Mouse (Mus musculus): ENCODE results near the gene Tmem59l.

Gene Tmem59l

DNA sequence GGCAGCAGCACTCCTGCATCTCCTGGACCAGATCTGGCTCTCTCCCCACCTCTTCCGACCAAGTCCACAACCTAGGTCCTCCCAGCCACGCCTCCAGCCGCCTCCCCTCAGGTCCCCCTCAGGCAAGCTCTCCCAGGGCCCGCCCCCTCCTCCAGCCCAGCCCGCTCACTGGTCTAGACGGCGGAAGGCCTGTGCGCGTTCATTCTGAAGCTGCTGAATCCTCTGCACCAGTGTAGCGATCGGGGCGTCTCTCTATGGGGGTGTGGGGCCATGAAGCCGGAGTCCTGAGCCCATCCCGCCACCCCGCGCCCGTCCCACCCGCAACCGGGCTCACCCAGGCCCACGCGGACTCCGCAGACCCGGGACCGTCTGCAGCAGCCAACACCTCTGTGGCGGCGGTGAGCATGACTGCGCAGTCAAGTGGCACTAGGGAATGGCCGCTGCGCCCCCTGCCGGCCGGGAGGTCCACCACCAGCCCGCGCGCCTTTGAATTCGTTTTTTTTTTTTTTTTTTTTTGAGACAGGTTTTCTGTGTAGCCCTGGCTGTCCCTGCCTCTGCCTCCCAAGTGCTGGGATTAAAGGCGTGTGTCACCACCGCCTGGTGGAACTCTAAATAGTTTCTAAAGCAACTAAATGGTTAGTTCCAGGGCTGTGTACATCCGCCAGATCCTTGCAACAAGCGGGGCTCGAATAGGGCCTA, 19.3 kb upstream of the Tmem59l start, which contains the start of gene Rex1bd:
Rex1bd (minus strand) TSS at position 425 of the 699 bp plus-strand sequence.
- peak; percentile 96 for DNase-seq

DNA sequence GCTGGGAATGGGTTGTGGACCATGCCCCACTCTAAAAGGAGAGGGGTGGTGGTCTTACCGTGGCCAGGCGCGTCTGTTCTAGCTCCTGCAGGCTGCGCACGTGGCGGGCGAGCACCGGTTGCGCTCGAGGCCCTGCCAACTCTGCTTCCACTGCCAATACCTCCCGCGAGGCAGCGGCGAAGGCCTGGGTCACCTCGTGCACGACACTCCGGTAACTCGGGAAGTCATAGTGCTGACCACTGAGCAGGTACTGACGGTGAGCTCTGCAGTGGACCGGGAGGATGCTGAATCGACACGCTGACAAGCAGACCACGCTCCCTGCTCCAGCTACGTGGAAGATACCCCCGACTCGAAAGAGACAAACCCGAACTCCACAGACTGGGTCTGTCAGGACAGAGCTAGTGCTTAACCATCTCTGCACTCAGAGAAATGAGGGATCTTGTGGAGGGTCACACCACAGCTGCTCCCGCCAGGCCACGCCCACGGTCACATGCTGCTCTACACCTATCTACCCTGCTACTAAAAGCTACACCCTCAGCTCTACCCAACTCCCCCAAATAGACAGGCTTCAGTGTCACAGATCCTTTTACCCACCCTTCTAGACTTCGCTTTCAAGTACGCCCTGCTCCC, 18.7 kb upstream of the Tmem59l start:
- DNase-seq = no peak

DNA sequence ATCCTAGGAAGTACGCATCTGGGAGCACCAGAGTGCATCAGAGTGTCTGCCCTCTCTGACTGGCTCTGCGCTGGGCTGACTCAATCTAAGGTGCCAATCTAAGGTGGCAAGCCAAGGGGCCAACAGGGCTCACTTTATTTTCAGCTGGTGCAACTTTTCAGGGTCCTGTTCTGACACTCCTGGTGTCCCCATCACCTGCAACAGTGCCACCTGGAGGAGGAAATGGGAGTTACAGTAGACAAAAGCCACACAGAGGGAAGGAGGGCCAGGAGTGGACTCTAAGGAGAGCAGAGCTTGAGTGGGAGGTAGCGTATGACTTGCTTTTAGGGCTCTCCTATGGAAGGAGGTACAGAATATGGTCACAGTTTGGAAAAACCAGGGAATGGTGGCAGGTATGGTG, 17.7 kb upstream of the Tmem59l start:
- DNase-seq = peak; percentile 90

DNA sequence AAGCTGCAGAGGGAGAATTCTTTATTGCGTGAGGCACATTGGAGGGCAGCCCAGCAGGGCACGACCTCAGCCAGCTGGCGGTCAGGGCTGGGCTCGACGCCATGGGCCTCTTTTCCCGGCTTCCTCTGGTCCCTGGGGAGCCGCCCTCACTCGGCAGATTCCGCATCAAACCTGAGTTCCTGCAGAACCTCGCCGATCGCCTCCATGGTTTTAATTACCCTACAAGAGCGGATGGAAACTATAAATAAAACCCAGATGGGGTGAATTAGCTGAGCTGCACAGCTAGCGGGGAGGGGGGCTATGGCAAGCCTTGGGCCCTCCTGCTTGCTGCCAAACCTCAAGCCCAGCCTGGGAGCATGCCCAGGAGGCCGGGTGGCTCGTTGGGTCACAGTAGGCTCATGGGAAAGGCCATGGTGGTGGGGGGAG, 17.1 kb upstream of the Tmem59l start:
- peak; percentile 71 for DNase-seq

DNA sequence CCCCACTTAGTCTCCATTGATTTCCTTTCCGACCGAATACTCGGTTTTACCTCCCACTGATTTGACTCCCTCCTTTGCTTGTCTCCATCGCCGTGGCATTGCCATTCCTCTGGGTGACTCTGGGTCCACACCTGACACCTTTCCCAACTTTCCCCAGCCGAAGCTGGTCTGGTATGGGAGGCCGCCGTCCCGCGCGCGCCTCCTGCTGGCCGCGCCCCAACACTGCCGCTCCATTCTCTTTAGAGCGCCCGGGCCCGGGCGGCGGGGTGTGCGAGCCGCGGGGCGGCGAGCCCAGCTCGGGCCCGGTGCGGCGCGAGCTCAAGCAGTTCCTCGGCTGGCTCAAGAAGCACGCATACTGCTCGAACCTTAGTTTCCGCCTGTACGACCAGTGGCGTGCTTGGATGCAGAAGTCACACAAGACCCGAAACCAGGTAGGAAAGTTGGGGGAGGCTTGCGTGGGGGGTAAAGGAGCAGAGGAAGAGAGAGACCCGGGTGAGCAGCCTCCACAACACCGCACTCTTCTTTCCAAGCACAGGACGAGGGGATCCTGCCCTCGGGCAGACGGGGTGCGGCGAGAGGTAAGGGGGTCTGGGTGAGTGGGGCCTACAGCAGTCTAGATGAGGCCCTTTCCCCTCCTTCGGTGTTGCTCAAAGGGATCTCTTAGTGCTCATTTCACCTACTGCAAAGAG, 16.0 kb upstream of the Tmem59l start:
- peak; percentile 75 for DNase-seq

DNA sequence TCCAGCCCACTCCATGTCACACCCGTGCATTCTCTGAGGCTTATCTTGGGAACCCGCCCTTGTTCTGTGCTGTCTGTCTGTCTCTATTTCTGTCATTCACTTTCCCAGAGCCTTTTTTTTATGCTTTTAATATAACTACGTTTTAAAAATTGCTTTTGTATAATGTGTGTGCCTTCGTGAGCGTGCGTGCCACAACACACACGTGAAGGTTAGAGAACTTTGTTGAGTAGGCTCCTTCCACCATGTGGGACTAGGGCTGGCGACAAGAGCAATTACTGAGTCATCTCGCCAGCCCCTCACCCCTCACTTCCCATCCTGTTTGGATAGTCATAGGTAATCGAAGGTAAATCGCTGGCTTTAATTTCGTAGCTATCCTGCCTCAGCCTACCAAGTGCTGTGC, 15.4 kb upstream of the Tmem59l start:
- no peak for DNase-seq

DNA sequence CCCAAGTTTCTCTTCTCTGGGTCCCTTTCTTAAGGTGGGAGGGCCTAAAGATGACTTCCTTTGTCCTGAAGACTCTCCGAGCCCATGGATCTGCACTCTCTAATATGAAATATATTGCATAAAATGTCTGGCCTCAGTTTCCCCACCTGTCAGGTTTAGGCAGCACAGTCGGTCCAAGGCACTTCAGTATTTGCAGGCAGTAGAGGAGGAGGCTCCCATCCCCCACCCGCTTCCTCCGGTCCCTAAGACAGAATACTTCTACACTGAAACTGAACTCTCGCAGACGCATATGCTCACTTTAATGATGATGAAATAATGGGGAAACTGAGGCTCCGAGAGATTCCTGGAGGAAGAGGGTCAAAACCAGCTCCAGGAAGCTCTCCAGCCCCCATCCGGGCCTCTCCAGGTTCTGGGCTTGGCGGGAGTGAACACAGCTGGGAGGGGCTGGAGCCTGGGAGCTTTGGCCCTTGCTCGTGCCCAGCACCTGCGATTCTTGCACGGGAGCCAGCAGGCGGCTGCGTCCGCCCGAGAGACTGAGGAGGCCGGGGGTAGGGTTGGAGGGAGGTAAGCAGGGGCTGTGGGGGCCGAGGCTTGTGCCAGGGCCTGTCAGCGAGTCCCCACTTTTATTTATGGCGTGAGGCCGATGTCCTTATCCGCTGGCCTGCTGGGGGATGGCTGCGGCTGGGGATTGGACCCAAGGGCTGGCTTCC, 14.8 kb upstream of the Tmem59l start:
- DNase-seq = no peak

DNA sequence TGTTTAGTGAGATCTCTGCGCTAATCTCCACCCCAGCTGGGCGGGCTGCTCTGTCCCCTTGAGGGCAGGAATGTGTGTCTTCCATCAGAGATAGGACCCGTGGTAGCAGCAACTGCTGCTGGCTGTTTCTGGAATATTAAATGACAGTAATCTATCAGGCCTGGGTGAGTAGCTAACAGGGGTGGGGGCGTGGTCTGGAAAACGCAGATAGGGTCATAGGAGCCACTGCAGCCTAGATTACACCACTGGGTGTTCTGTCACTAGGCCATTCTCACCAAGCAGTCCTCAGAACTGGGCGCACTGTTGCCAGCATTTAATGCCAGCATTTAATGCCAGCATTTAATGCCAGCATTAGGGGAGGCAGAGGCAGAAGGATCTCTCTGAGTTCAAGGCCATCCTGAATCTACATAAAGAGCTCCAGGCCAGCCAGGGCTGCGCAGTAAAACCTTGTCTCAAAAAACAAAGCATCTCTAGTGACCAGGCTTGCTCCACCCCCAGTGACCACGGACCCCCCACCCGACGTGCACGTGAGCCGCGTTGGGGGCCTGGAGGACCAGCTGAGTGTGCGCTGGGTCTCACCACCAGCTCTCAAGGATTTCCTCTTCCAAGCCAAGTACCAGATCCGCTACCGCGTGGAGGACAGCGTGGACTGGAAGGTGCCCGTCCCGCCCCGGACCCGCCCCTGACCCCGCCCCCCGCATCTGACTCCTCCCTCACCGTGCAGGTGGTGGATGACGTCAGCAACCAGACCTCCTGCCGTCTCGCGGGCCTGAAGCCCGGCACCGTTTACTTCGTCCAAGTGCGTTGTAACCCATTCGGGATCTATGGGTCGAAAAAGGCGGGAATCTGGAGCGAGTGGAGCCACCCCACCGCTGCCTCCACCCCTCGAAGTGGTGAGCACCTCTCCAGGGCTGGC, 13.5 kb upstream of the Tmem59l start:
- DNase-seq = no peak

DNA sequence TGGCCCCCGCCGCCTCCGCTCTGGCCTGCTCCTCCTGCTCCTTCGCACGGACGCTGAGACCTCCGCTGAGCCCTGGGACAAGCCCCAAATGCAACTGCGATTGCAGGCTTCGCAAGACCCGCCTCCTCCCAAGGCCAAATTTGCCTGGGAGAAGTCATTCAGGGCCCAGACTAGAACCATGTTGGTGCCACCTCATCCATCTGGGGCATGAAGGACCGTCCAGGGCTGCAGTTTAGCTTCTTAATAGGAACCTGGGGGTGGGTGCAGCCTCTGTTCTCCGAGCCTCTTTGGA, 8.6 kb upstream of the Tmem59l start:
- DNase-seq = no peak

DNA sequence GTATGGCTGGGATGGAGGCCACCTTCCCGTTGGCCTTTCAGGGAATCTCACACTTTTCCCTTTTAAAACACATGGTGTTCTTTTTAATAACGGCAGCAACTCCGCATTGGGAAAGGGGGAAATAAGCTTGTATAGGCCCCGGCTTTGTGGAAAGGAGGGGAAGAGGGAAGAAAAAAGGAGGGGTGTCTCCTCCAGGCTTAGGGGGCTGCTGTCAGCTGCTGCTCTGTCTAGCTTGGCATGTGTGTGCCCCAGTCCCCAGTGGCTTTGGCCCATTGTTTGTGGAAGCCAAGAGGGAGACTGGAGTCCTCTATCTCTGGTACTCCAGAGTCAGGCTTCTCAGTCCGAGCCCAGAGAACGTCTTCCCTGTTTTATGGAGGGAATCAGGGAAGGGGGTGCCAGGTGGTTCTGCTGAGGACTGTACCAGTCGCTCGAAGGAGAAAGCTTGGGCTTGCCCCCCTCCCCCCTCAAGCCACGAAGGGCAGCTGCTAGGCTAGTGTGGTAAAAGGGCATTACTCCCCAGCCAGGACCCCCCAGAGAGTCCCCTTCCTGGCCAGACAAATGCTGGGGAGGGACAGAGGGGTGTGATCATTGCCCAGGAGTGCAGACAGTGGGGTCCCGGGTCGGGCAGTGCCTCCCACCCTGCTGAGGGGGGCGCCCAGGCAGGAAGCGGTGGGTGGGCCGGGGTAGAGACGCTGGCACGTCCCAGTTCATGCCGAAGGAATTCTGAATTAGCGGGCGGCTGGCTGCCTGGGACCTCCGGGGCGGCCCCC, 8.0 kb upstream of the Tmem59l start:
- no peak for DNase-seq

DNA sequence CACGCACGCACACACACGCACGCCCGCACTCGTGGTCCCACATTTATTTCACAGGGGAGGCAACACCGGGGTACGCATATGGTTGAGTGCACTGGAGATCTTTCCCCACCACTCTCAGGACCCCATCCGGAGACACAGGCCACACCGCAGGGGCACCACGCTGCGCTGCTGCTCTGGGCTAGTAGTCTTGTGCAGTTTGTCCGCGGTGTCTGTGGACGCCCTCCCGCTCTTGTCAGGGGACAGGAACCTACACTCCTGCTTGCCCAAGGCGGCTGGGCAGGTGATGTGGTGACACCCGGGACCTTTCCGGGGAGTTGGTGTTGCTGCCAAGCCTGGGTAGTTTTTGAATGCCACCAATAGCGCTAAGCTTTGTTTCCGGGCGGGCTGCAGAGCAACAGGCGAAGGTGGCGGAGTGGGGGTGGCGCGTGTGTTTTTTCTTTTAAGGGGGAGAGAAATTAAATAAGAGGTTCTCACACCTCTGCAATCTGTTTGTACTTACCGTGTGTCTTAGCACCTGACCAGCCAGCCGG, 7.3 kb upstream of the Tmem59l start:
- no peak for DNase-seq

DNA sequence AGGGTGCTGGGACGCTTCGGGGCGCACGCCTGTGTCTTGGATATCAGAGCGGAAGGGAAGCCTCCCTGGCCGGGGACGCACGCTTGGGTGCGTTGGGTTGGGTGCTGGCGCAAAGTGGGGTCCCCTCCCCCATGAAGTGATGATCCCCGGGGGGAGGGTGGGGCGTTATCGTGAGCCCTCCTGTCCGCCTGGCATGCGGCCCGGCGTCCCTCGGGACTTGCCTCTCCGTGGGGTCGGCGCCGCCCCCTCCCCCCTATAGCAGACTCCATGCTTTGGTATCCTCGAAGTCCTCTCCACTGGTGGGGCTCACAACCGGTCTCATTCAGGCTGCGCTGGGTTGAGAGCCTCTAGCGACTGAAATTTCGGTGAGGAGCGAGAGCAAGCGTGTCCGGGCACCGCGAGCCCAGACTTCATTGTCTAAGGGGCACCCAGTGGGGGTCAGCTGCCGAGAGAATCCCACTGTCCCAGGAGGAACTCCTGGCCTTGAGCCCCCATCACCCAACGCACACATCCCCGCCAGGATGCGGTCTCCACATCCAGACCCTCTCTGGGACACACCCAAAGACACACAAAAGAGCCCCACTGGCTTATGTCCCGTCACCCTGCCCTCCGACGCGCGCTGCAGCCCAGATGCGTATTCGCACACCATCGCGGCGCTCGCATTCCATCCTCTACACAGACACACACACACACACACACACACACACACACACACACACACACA, 6.7 kb upstream of the Tmem59l start:
- no peak for DNase-seq

DNA sequence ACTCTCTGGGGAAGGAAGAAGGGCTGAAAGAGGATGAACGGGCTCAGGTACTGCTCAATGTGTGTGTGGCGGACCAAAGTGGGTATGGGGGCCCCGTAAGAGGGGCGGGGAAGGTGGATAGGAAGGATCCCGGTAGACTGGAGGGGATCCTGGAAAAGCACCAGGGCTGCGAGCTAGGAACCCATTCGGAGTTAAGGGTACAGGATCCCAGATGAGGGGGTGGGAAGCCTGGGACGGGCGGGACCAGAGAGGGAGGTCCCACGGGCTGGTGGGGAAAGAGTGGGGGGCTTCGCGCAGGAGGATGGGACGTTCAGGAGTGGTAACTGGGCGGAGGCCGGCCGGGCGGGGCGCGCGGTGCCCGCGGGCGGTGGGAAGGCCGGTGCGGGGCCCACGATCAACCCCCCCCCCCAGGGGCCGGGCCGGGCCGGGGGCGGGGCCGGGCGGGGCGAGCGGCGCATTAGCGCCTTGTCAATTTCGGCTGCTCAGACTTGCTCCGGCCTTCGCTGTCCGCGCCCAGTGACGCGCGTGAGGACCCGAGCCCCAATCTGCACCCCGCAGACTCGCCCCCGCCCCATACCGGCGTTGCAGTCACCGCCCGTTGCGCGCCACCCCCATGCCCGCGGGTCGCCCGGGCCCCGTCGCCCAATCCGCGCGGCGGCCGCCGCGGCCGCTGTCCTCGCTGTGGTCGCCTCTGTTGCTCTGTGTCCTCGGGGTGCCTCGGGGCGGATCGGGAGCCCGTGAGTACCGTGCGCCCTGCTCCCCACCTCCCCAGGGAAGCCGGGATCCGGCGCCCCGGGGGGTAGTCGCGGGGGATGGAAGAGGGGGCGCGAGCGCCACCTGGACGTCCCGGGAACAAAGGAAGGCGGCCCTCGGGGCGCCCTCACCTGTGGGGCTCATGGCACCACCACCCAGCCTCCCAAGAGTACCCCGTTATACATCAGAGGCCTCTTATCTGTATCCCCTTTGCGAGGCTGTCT, 5.8 kb upstream of the Tmem59l start, which contains the start of gene Crlf1:
Crlf1 (plus strand) TSS at position 495 of the 977 bp plus-strand sequence.
- DNase-seq = no peak

DNA sequence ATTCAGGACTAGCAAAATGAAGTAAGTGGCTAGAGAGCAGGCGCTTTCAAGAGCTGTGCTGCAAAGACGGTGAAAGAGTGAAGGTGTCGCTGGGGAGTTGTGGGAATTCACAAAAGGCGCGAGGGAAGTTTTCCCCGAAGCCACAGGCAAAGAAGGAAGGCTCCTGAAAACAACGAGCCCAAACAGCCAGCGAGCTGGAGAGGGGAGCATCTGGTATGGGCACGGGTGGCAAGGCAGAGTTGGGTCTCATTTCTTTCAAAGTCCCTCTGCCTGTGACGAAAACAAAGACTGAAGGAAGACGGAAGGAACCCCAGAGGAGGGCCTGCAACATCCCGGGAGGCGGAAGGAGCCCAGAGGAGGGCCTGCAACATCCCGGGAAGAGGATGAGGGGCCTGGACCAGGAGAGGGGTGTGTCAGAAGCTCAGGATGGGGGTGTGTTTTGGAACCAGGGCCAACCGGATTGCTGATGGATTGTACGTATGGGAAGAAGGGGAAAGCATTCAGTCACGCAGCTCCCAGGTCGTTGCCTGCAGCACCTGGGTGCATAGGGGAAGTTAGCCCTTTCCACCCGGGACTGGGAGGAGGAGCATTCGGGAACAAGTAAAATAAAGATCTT, 3.8 kb upstream of the Tmem59l start:
- DNase-seq = no peak

DNA sequence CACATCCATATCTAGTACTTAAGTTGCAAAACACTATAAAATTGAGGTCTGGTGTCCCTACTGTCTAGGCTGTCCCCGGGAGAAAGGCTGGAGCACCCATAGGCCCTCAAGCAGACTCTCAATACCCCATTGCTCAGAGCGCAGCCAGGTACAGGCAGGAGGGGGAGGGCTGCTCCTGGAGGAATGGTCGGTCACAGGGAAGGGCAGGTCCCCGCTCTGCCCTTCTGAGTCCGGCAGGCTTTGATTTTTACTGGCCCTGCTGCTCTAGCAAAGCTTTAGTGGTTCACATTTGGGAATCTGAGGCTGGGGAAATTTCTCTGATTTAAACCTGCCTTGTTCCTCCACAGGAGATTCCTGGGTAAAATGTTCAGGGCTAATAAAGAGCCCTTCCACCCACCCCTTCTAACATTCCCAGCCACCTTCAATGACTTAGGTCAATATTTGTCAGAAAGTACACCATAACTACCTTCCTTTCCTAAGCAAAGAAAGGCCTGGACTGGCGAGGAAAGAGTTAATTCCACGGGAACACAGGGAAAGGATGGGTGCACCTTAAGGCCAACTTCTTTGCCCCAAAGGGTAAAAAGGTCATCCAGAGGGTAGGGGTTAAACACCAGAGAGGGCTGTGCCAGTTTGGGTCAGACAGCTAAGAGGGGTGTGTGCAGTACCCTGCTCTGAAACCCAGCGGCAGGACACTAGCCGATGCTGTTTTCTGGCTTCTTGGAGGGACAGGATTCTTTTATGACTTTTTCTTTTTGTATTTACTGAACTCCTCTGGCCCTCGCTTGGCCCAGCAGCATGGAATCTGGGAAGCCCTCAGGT, 3.1 kb upstream of the Tmem59l start:
- DNase-seq = no peak

DNA sequence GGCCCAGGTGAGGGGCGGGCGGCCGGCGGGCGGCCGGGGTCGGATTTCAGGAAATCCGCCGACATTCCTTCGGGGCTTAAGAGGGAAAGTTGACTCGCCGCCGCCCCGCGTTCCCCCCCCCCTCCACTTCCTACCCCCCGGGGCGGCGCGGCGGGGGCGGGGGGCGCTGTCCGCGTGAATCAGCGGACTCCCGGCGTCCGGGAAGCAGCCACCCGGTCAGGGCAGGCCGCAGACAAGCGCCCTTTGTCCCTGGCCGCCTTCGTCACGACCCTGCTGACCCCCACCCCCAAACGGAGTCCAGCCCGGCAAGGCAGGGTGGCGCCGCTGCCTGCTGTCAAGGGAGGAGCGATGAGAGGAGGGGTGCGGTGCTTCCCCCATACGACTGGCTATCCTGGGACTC, 2.4 kb upstream of the Tmem59l start:
- DNase-seq = no peak

DNA sequence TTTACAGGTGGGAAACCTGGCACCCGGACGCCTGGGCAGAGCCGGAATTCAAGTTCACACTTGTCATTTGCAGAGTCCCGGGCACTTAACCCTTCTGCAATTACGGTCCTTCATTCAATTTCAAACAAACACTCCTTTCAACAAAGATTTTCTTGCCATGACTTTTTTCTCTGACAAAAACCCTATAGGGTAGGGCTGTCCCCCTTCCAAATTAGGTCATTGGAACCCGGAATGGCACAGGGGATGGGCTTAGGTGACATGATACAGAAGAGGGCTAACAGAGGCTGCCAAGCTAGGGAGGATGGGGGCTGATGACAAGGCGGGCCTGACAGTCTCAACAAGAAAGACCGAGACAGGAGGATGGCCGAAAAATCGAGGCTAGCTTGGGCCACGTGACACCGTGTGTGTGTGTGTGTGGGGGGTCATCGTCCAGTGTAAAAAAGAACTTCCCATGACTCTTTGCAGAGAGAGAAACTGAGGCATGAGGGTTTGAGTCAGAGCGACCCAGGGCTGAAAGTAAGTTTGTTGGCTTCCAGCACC, 1.8 kb upstream of the Tmem59l start:
- no peak for DNase-seq
